Mouse (Mus musculus): ENCODE measurements around the gene Lypla2. TPM values are rescaled to one million over a fixed set of nuclear protein-coding genes. Genes with fewer than 3 reads are reported as not detected.

Lypla2 gene
- total RNA-seq, 2 experiments from 2014 or later: 57.1 to 57.9 TPM

GRCm38 (mm10) chr4:135920304-135921241 is 51.9 kb downstream of the Lypla2 start, which contains the start of gene Fuca1:
Gene Fuca1, plus strand, starts transcription at chr4:135920735.
- peak; percentile 97 for DNase-seq

GRCm38 (mm10) chr4:135919280-135919639 is 53.2 kb downstream of the Lypla2 start:
- DNase-seq: no peak

- DNase-seq: no peak
Measured at GRCm38 (mm10) chr4:135918635-135919279, 53.7 kb downstream of the Lypla2 start.

Other genes with a start within 250 kb of the Lypla2 start
- 1 to 10 TPM; 1.5 to 1.7 TPM for gene Il22ra1, start 244.5 kb downstream of the Lypla2 start, total RNA-seq (2021)
- 10 to 100 TPM in 1 of 2 experiments, 1 to 10 TPM in 1; 4.2 to 15.1 TPM for gene Myom3, start 212.9 kb downstream of the Lypla2 start, total RNA-seq (2021)
- 100 to 1,000 TPM in 1 of 2 experiments, 10 to 100 TPM in 1; 94.0 to 117 TPM for gene Srsf10, start 116.9 kb downstream of the Lypla2 start, total RNA-seq (2021)
- gene Pnrc2, start 98.8 kb downstream of the Lypla2 start, total RNA-seq (2021): 100 to 1,000 TPM in 1 of 2 experiments, 10 to 100 TPM in 1; 98.7 to 149 TPM
- 1 to 10 TPM; 2.4 to 3.9 TPM for gene Cnr2, start 77.2 kb downstream of the Lypla2 start, total RNA-seq (2021)
- gene Fuca1, start 51.9 kb downstream of the Lypla2 start, total RNA-seq (2021): 100 to 1,000 TPM in 1 of 2 experiments, 10 to 100 TPM in 1; 96.9 to 109 TPM
- gene Hmgcl, start 26.2 kb downstream of the Lypla2 start, total RNA-seq (2021): 100 to 1,000 TPM in 1 of 2 experiments, 10 to 100 TPM in 1; 84.4 to 108 TPM
- gene Gale, start 8.9 kb downstream of the Lypla2 start, total RNA-seq (2021): 10 to 100 TPM; 22.0 to 23.1 TPM
- 10 to 100 TPM; 27.0 to 33.5 TPM for gene Pithd1, start 14.6 kb upstream of the Lypla2 start, total RNA-seq (2021)
- gene Eloa, start 49.1 kb upstream of the Lypla2 start, total RNA-seq (2021): 10 to 100 TPM; 40.5 to 41.8 TPM
- gene Rpl11, start 80.8 kb upstream of the Lypla2 start, total RNA-seq (2021): 100 to 1,000 TPM; 633 to 663 TPM
- gene Id3, start 170.9 kb upstream of the Lypla2 start, total RNA-seq (2021): 100 to 1,000 TPM in 1 of 2 experiments, 10 to 100 TPM in 1; 97.2 to 110 TPM
- gene E2f2, start 199.8 kb upstream of the Lypla2 start, total RNA-seq (2021): 10 to 100 TPM in 1 of 2 experiments, 1 to 10 TPM in 1; 7.9 to 14.8 TPM
- 1 to 10 TPM; 5.0 to 7.9 TPM for gene Asap3, start 233.7 kb upstream of the Lypla2 start, total RNA-seq (2021)

All from adrenal gland, postnatal 10 days (tissue).